Mouse (Mus musculus): ENCODE data around the gene Cdyl. TPM values are rescaled to one million over a fixed set of nuclear protein-coding genes. Genes with fewer than 3 reads are reported as not detected.
A peak's percentile ranks its signal among the peaks of the same experiment; 100 is the strongest.

The Cdyl gene
- polyA plus RNA-seq, 1 experiment = 5.5 TPM

GRCm38 (mm10) chr13:35857486-35857885 is 197.9 kb downstream of the Cdyl start:
- H3K4me3 ChIP-seq (replicated peaks; ENCODE audit: extremely low read depth, low read depth, low read length) = no peak overlapping the region
- no peak for DNase-seq
- WGBS = 86% methylated on average over 7 of the region's 7 CpGs
- TF ChIP-seq POLR2A (IDR thresholded peaks at IDR 0.05; ENCODE audit: borderline replicate concordance, extremely low read depth, low read depth, low read length) (no peak), CTCF (IDR thresholded peaks at IDR 0.05; ENCODE audit: insufficient read depth, low read length) (no peak)
- no peaks in the 10 kb centered on the region for H3K4me1 ChIP-seq (ENCODE audit: control insufficient read depth, insufficient read depth, low read length)

GRCm38 (mm10) chr13:35860916-35861315 is 201.3 kb downstream of the Cdyl start:
- Histone ChIP-seq H3K4me3 (replicated peaks; ENCODE audit: extremely low read depth, low read depth, low read length) (no peak overlapping the region), H3K4me1 (ENCODE audit: control insufficient read depth, insufficient read depth, low read length) (no peaks in the 10 kb centered on the region)
- TF ChIP-seq CTCF (IDR thresholded peaks at IDR 0.05; ENCODE audit: insufficient read depth, low read length) = no peak
- no peak for DNase-seq
- WGBS = 71% methylated on average over 8 of the region's 8 CpGs

GRCm38 (mm10) chr13:35870659-35871058 is 211.0 kb downstream of the Cdyl start:
- H3K4me3 ChIP-seq (replicated peaks; ENCODE audit: extremely low read depth, low read depth, low read length) = no peak overlapping the region
- TF ChIP-seq CTCF (IDR thresholded peaks at IDR 0.05; ENCODE audit: insufficient read depth, low read length) (no peak), POLR2A (IDR thresholded peaks at IDR 0.05; ENCODE audit: borderline replicate concordance, extremely low read depth, low read depth, low read length) (no peak)
- H3K4me1 ChIP-seq (ENCODE audit: control insufficient read depth, insufficient read depth, low read length) = no peaks in the 10 kb centered on the region
- DNase-seq = no peak
- 87% methylated on average over 8 of the region's 8 CpGs for WGBS

- no peak for TF ChIP-seq CTCF (IDR thresholded peaks at IDR 0.05; ENCODE audit: insufficient read depth, low read length)
- TF ChIP-seq POLR2A (IDR thresholded peaks at IDR 0.05; ENCODE audit: borderline replicate concordance, extremely low read depth, low read depth, low read length) = no peak
- DNase-seq = no peak
- Histone ChIP-seq H3K4me3 (replicated peaks; ENCODE audit: extremely low read depth, low read depth, low read length) (no peak overlapping the region), H3K4me1 (ENCODE audit: control insufficient read depth, insufficient read depth, low read length) (no peaks in the 10 kb centered on the region)
- WGBS = 48% methylated on average over 3 of the region's 3 CpGs
Measured at GRCm38 (mm10) chr13:35871107-35871506, 211.5 kb downstream of the Cdyl start.

- H3K4me1 ChIP-seq (ENCODE audit: control insufficient read depth, insufficient read depth, low read length) = no peaks in the 10 kb centered on the region
- no peak for DNase-seq
- TF ChIP-seq POLR2A (IDR thresholded peaks at IDR 0.05; ENCODE audit: borderline replicate concordance, extremely low read depth, low read depth, low read length) (no peak), CTCF (IDR thresholded peaks at IDR 0.05; ENCODE audit: insufficient read depth, low read length) (no peak)
- 85% methylated on average over 5 of the region's 5 CpGs for WGBS
- H3K4me3 ChIP-seq (replicated peaks; ENCODE audit: extremely low read depth, low read depth, low read length) = no peak overlapping the region
Measured at GRCm38 (mm10) chr13:35875396-35875795, 215.8 kb downstream of the Cdyl start.

GRCm38 (mm10) chr13:35878282-35878681 is 218.6 kb downstream of the Cdyl start:
- H3K4me3 ChIP-seq (replicated peaks; ENCODE audit: extremely low read depth, low read depth, low read length) = no peak overlapping the region
- no peaks in the 10 kb centered on the region for H3K4me1 ChIP-seq (ENCODE audit: control insufficient read depth, insufficient read depth, low read length)
- no peak for DNase-seq
- TF ChIP-seq CTCF (IDR thresholded peaks at IDR 0.05; ENCODE audit: insufficient read depth, low read length) = no peak
- no peak for TF ChIP-seq POLR2A (IDR thresholded peaks at IDR 0.05; ENCODE audit: borderline replicate concordance, extremely low read depth, low read depth, low read length)
- WGBS = 28% methylated on average over 1 of the region's 1 CpGs

GRCm38 (mm10) chr13:35879068-35879467 is 219.4 kb downstream of the Cdyl start:
- DNase-seq = no peak
- TF ChIP-seq POLR2A (IDR thresholded peaks at IDR 0.05; ENCODE audit: borderline replicate concordance, extremely low read depth, low read depth, low read length) (no peak), CTCF (IDR thresholded peaks at IDR 0.05; ENCODE audit: insufficient read depth, low read length) (no peak)
- H3K4me1 ChIP-seq (ENCODE audit: control insufficient read depth, insufficient read depth, low read length) = no peaks in the 10 kb centered on the region
- WGBS = 59% methylated on average over 5 of the region's 5 CpGs
- no peak overlapping the region for H3K4me3 ChIP-seq (replicated peaks; ENCODE audit: extremely low read depth, low read depth, low read length)

- Histone ChIP-seq H3K4me3 (replicated peaks; ENCODE audit: extremely low read depth, low read depth, low read length) (no peak overlapping the region), H3K4me1 (ENCODE audit: control insufficient read depth, insufficient read depth, low read length) (no peaks in the 10 kb centered on the region)
- no peak for DNase-seq
- 83% methylated on average over 5 of the region's 5 CpGs for WGBS
- no peak for TF ChIP-seq CTCF (IDR thresholded peaks at IDR 0.05; ENCODE audit: insufficient read depth, low read length)
- TF ChIP-seq POLR2A (IDR thresholded peaks at IDR 0.05; ENCODE audit: borderline replicate concordance, extremely low read depth, low read depth, low read length) = no peak
Measured at GRCm38 (mm10) chr13:35879519-35879918, 219.9 kb downstream of the Cdyl start.

- H3K4me1 ChIP-seq (ENCODE audit: control insufficient read depth, insufficient read depth, low read length) = no peaks in the 10 kb centered on the region
- 52% methylated on average over 6 of the region's 6 CpGs for WGBS
- no peak for TF ChIP-seq CTCF (IDR thresholded peaks at IDR 0.05; ENCODE audit: insufficient read depth, low read length)
- no peak for TF ChIP-seq POLR2A (IDR thresholded peaks at IDR 0.05; ENCODE audit: borderline replicate concordance, extremely low read depth, low read depth, low read length)
- DNase-seq = no peak
- H3K4me3 ChIP-seq (replicated peaks; ENCODE audit: extremely low read depth, low read depth, low read length) = no peak overlapping the region
Measured at GRCm38 (mm10) chr13:35880555-35881046, 221.0 kb downstream of the Cdyl start.

GRCm38 (mm10) chr13:35886121-35886725 is 226.6 kb downstream of the Cdyl start:
- WGBS = 19% methylated on average over 15 of the region's 15 CpGs
- peak; percentile 56 for DNase-seq
- TF ChIP-seq CTCF (IDR thresholded peaks at IDR 0.05; ENCODE audit: insufficient read depth, low read length) (peak; percentile 85), POLR2A (IDR thresholded peaks at IDR 0.05; ENCODE audit: borderline replicate concordance, extremely low read depth, low read depth, low read length) (no peak)
- H3K4me3 ChIP-seq (replicated peaks; ENCODE audit: extremely low read depth, low read depth, low read length) = no peak overlapping the region
- H3K4me1 ChIP-seq (ENCODE audit: control insufficient read depth, insufficient read depth, low read length) = no peaks in the 10 kb centered on the region

All from lung, adult 2 months (tissue).